Mouse (Mus musculus): ENCODE data around the gene Ttyh1.

- TF ChIP-seq CTCF (IDR thresholded peaks at IDR 0.05; ENCODE audit: low read depth, low read length): no peak
- TF ChIP-seq POLR2A (IDR thresholded peaks at IDR 0.05; ENCODE audit: extremely low read depth, insufficient read depth, low read length): no peak
Observed at GRCm38 (mm10) chr7:4136404-4136770, 17.2 kb downstream of the Ttyh1 start.

All from liver, adult 2 months (tissue).